Mouse (Mus musculus) hindbrain, embryonic 13.5 days (tissue): ENCODE measurements at regions not wholly inside any gene's neighbourhood (a gene's known extent, or its start where the extent isn't known, plus 50 kb on each side); places are given as distances from the start of the nearest gene placed in this dataset.

Experiments
- ATAC-seq: fragments of 200-750 bp; cut with Nextera tagmentation; 2 replicates; pipeline ENCODE4 v1.8.0; 2017; ENCODE audit warnings: moderate TSS enrichment; ENCODE audit not compliant: low FRiP score
- H3K27ac ChIP-seq: fragments of 300-500 bp; sonication (generic); 2 replicates; pipeline ENCODE4 v1.5.1; 2015; ENCODE audit warnings: inconsistent platforms, mild to moderate bottlenecking, moderate library complexity
- H3K27me3 ChIP-seq: fragments of 300-500 bp; sonication (generic); 2 replicates; pipeline ENCODE4 v1.6.1; 2015; ENCODE audit warnings: mild to moderate bottlenecking, inconsistent platforms
- H3K36me3 ChIP-seq: fragments of 300-500 bp; sonication (generic); 2 replicates; pipeline ENCODE4 v1.6.1; 2015; ENCODE audit warnings: mild to moderate bottlenecking, inconsistent platforms
- H3K4me1 ChIP-seq: fragments of 300-500 bp; sonication (generic); replicated peaks from 2 replicates; pipeline ENCODE4 v1.6.1; 2015; ENCODE audit warnings: inconsistent platforms
- H3K4me2 ChIP-seq: fragments of 300-500 bp; sonication (generic); 2 replicates; pipeline ENCODE4 v1.6.1; 2015; ENCODE audit warnings: inconsistent platforms, mild to moderate bottlenecking, moderate library complexity
- H3K4me3 ChIP-seq: fragments of 300-500 bp; sonication (generic); 2 replicates; pipeline ENCODE4 v1.5.1; 2015; ENCODE audit warnings: mild to moderate bottlenecking, inconsistent platforms
- H3K9ac ChIP-seq: fragments of 300-500 bp; sonication (generic); 2 replicates; pipeline ENCODE4 v1.6.1; 2015; ENCODE audit warnings: mild to moderate bottlenecking, inconsistent platforms
- H3K9me3 ChIP-seq: fragments of 300-500 bp; sonication (generic); 2 replicates; pipeline ENCODE4 v1.6.1; 2016; ENCODE audit warnings: inconsistent platforms
- WGBS: fragments of 180-500 bp; shearing (Covaris S2); methylation state at CpG from one replicate; pipeline ENCODE4 v1.1.7; 2015; 5-methylcytosine and 5-hydroxymethylcytosine counted together

DNA sequence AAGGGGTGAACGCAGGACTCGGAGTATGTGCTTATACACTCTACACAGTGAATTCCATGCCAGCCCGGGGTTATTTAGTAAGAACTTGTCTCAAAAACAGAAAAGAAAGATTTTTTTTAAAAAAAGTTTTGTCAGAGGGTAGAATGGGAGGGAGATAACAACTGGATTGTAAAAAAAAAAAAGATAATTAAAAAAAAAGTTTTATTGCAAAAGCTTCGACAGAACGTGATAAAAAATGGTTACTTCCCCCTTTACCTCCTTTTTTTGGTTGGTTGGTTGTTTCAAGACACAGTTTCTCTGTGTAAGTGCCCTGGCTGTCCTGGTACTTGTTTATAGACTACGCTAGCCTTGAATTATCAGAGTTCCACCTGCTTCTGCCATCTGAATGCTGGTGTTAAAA is 79.2 kb upstream of the Acsl1 start:
- Histone ChIP-seq H3K27me3 (no peaks in the 10 kb centered on the region), H3K4me2 (no peak overlapping the region), H3K4me1 (no peaks in the 10 kb centered on the region), H3K27ac (no peak overlapping the region), H3K9ac (no peak overlapping the region), H3K36me3 (no peaks in the 10 kb centered on the region), H3K9me3 (no peaks in the 10 kb centered on the region), H3K4me3 (no peak overlapping the region)
- no peak for ATAC-seq
- 90% methylated on average over 6 of the region's 6 CpGs for WGBS

DNA sequence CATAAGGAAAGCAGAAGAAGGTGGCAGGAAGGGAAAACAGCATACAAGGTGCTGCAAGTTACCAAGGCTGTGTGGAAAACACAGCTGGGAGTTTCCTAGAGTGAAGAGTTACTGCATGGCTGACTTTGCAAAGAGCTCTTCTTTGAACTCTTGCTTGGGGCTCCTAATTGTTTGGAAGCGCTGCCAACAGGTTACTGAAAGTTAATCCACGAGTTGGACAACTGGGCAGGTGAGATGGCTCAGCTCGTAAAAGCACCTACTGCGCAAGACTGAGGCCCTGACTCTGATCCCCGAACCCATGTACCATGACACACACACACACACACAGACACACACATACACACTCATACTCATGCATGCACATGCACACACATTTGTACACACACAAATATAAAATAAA is 77.5 kb upstream of the Acsl1 start:
- no peaks in the 10 kb centered on the region for H3K4me1 ChIP-seq
- no peak for ATAC-seq
- no peak overlapping the region for H3K4me3 ChIP-seq
- no peak overlapping the region for H3K27ac ChIP-seq
- no peak overlapping the region for H3K9ac ChIP-seq
- H3K4me2 ChIP-seq = no peak overlapping the region
- no peaks in the 10 kb centered on the region for H3K9me3 ChIP-seq
- WGBS = 95% methylated on average over 5 of the region's 5 CpGs
- H3K36me3 ChIP-seq = no peaks in the 10 kb centered on the region
- H3K27me3 ChIP-seq = no peaks in the 10 kb centered on the region

DNA sequence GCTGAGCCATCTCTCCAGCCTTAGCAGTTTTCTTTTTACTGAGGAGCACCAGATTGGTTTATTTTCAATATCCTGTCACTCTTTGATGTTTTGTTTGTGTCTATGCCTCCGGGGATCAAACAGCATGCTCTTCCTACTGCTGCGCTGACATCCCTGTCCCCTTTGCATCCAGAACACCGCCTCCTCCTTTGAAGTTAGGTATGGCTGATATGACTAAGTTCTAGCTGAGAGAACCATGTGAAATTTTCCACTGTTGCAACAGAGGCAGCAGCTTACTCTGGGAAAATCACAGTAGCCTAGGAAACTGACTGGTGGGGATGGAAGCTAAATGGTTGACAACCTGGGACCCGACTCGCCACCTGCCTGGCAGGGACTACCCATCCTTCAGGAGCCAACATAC is 76.1 kb upstream of the Acsl1 start:
- Histone ChIP-seq H3K4me1 (no peaks in the 10 kb centered on the region), H3K27me3 (no peaks in the 10 kb centered on the region), H3K4me3 (no peak overlapping the region), H3K36me3 (no peaks in the 10 kb centered on the region), H3K9ac (no peak overlapping the region), H3K4me2 (no peak overlapping the region), H3K27ac (no peak overlapping the region), H3K9me3 (no peaks in the 10 kb centered on the region)
- no peak for ATAC-seq
- 86% methylated on average over 5 of the region's 5 CpGs for WGBS

DNA sequence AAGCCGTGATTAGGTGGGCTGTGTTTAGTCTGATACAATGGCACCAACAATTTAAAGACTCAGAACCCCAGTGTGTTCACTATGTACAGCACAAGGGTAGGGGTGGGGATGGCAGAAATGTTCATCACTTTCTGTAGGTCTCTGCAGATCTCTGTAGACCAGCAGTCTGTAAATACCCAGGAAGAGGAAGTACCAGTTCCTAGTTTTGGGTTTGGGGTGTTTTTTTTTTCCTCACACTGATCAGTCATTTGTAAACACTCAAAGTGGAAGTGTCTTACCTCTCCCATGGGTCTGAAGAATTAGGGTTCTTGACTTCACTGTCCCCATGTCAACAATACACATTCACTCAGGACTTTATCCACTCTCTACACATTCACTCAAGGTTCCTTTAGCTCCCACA is 75.5 kb upstream of the Acsl1 start:
- 84% methylated on average over 1 of the region's 1 CpGs for WGBS

DNA sequence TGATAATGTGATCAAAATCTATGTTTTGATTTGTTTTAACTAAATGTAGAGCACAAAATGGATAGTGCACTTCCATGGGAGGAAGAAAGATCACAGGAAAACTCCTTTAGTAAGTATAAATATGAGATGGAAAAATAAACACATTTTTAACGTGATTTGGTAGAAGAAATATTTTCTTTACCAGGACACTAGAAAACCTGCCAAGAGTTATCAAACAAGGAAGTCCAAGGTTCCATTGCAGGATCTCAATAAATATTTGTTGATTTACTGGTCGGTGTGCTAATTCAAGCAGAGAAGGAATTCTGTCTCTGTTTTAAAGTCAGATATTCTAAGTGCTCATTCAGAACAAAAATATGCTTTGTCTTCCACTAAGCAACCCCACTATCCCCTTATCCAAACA is 73.8 kb upstream of the Acsl1 start:
- ATAC-seq = no peak
- Histone ChIP-seq H3K9me3 (no peaks in the 10 kb centered on the region), H3K4me1 (no peaks in the 10 kb centered on the region), H3K27me3 (no peaks in the 10 kb centered on the region), H3K4me2 (no peak overlapping the region), H3K9ac (no peak overlapping the region), H3K27ac (no peak overlapping the region), H3K36me3 (no peaks in the 10 kb centered on the region), H3K4me3 (no peak overlapping the region)
- 85% methylated on average over 2 of the region's 2 CpGs for WGBS

More for the DNA sequence above, 75.5 kb upstream of the Acsl1 start:
- ATAC-seq = no peak
- no peak overlapping the region for H3K9ac ChIP-seq
- H3K27ac ChIP-seq = no peak overlapping the region
- H3K9me3 ChIP-seq = no peaks in the 10 kb centered on the region
- no peak overlapping the region for H3K4me2 ChIP-seq
- H3K4me1 ChIP-seq = no peaks in the 10 kb centered on the region
- H3K4me3 ChIP-seq = no peak overlapping the region
- H3K27me3 ChIP-seq = no peaks in the 10 kb centered on the region
- H3K36me3 ChIP-seq = no peaks in the 10 kb centered on the region

DNA sequence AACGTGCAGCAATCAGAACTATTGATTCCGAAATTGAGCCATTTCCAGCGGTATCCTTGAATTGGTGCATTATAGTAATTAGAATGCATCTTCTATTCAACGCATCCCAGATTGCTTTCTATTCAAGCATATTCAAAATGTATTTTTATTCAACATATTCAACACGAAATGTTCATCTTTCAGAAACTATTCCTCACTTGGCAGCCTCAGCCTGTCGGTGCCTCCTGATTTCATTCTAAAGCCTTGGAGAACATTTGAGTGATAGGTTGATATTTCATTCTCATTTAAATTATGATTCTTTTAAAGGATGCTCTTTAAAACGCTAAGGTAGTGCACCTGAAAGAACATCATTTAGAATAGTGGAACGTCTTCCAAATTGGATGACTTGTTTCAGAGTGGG is 73.1 kb upstream of the Acsl1 start:
- ATAC-seq = no peak
- no peak overlapping the region for H3K9ac ChIP-seq
- no peak overlapping the region for H3K27ac ChIP-seq
- H3K4me3 ChIP-seq = no peak overlapping the region
- 84% methylated on average over 8 of the region's 8 CpGs for WGBS
- no peak overlapping the region for H3K4me2 ChIP-seq
- H3K36me3 ChIP-seq = no peaks in the 10 kb centered on the region
- H3K4me1 ChIP-seq = no peaks in the 10 kb centered on the region
- no peaks in the 10 kb centered on the region for H3K27me3 ChIP-seq
- no peaks in the 10 kb centered on the region for H3K9me3 ChIP-seq

DNA sequence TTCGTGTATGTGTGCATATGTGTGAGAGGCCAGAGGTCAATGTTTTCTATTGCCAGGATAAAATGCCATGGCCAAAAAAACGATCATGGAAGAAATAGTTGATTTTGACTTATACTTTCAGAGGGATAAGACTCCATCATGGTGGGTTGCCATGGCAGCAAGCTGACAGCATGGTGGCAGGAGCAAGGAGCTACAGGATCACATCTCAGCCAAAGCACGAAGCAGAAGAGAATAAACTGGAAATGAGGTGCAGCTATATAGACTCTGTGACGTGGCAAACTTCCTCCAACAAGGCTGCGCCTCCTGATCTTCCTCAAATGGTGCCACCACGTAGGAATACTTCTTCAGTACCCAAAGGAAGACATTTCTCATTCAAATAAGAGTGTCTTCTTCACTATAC is 70.2 kb upstream of the Acsl1 start:
- Histone ChIP-seq H3K4me2 (no peak overlapping the region), H3K9ac (no peak overlapping the region), H3K4me1 (no peaks in the 10 kb centered on the region), H3K27ac (no peak overlapping the region), H3K4me3 (no peak overlapping the region), H3K27me3 (no peaks in the 10 kb centered on the region), H3K9me3 (no peaks in the 10 kb centered on the region), H3K36me3 (no peaks in the 10 kb centered on the region)
- WGBS = 76% methylated on average over 6 of the region's 6 CpGs
- ATAC-seq = no peak

DNA sequence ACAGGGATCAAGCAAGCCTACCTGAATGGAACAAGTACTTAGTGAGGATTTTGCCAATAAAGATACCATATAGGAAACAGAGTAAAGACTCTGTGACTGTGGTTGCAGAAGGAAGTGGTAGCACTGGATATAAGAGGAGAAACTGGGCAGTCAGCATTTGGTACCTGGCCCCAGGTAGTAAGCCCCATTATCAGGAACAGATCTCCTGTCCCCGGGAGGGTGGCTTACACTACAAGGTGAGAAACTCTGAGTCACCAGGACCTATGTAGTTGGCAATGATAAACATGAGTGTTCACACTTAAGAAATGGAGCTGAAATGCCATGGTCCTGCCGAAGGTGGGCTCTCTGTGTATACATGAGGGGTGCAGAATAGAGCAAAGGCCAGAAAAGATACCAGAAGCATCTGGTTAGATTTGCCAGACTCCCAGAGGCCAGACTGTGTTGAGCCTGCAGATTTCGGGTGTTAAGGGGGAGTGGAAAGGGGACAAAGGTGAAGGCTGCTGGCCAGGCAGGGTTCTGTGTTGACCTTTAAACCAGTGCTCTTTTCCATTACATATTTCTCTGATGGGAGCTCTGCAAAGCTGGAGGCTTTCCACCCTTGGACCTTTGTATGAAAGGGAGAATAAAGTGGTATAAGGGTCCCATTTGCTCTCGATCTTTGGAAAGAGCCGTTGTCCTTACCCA is 66.8 kb upstream of the Acsl1 start:
- Histone ChIP-seq H3K4me3 (no peak overlapping the region), H3K9me3 (no peaks in the 10 kb centered on the region), H3K36me3 (no peaks in the 10 kb centered on the region), H3K27me3 (no peaks in the 10 kb centered on the region), H3K4me2 (no peak overlapping the region), H3K9ac (no peak overlapping the region), H3K4me1 (no peaks in the 10 kb centered on the region), H3K27ac (no peak overlapping the region)
- no peak for ATAC-seq
- WGBS = 87% methylated on average over 5 of the region's 5 CpGs

DNA sequence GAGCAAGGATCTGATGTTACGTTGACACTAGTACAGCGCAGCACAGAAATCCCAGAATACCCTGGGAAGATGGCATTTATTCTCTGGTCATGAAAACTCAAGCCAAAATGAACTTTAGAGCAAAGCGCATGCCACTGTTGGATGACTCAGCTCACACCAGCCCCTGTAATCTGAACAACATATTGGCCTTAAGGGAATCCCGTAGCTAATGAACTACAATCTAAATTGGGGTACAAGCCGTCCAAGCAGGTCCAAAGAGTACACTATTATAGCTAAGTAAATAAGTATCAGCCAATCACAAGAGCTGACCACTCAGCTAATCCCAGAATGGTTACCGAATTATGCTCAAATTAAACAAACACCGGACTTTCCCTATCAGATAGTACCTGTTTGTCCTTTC is 62.0 kb upstream of the Acsl1 start:
- Histone ChIP-seq H3K4me2 (no peak overlapping the region), H3K36me3 (no peaks in the 10 kb centered on the region), H3K27me3 (no peaks in the 10 kb centered on the region), H3K4me1 (no peaks in the 10 kb centered on the region), H3K4me3 (no peak overlapping the region), H3K27ac (no peak overlapping the region), H3K9me3 (peaks cover 6% of the 10 kb centered on the region; the same call in 1 of the 2 replicates), H3K9ac (no peak overlapping the region)
- WGBS = 95% methylated on average over 7 of the region's 7 CpGs
- ATAC-seq = no peak

DNA sequence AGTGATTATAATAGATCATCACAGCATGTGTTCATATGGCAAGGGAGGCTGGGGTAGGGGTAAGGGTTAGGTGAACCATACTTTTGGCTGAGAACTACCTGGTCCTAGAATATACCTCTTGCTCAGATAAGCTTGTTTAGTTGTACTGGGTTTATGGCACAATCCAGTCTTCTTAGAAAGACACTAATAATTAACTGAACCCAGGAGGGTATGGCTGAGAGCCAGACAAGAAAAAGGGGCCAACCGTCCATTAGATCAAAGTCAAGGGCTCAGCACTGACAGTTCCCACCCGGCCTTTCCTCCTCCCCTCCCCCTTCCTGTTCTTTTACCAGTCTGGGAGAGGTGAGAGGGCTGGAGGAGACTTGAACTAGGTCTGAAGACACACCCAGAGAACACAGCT is 61.5 kb upstream of the Acsl1 start:
- Histone ChIP-seq H3K4me2 (no peak overlapping the region), H3K9me3 (peaks cover 6% of the 10 kb centered on the region; the same call in 1 of the 2 replicates), H3K4me1 (no peaks in the 10 kb centered on the region), H3K4me3 (no peak overlapping the region), H3K27ac (no peak overlapping the region), H3K36me3 (no peaks in the 10 kb centered on the region), H3K27me3 (no peaks in the 10 kb centered on the region), H3K9ac (no peak overlapping the region)
- ATAC-seq = no peak
- WGBS = 56% methylated on average over 2 of the region's 2 CpGs

DNA sequence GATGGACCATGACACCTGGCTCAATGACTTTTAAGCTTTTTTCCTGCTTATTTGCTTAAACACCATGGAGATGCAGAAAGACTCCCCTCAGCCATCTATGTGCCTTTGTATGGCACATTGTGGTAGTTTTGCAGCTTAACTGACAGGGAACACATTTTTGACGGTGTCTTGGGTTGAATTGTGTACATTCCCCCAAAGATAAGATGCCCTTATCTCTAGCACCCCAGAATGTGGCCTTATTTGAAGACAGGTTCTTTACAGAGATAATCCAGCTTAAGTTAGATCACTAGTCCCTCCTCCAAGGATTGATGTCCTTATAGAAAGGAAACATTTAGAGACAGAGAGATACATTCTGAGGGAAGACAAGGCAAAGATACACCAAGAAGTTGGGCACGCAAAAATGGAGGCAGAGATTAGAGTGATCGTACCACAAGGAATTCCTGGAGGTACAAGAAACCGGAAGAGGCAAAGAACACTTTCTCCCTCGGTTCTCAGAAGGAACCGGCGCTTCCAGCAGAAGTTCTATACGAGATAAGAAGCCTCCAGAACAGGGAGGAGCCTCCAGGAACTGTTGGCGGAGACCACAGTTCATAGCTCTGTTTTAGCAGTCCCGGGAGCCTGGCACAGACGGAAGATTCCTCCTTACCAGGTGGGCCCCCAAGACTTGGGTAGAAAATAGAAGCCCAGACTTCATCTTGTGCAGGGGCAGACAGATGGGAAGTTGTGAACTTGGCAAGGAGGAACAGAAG is 58.8 kb upstream of the Acsl1 start:
- Histone ChIP-seq H3K27me3 (no peaks in the 10 kb centered on the region), H3K9ac (no peak overlapping the region), H3K4me3 (no peak overlapping the region), H3K9me3 (peaks cover 6% of the 10 kb centered on the region; the same call in 1 of the 2 replicates), H3K36me3 (no peaks in the 10 kb centered on the region), H3K4me2 (no peak overlapping the region), H3K27ac (no peak overlapping the region), H3K4me1 (no peaks in the 10 kb centered on the region)
- 89% methylated on average over 11 of the region's 11 CpGs for WGBS
- ATAC-seq = no peak

DNA sequence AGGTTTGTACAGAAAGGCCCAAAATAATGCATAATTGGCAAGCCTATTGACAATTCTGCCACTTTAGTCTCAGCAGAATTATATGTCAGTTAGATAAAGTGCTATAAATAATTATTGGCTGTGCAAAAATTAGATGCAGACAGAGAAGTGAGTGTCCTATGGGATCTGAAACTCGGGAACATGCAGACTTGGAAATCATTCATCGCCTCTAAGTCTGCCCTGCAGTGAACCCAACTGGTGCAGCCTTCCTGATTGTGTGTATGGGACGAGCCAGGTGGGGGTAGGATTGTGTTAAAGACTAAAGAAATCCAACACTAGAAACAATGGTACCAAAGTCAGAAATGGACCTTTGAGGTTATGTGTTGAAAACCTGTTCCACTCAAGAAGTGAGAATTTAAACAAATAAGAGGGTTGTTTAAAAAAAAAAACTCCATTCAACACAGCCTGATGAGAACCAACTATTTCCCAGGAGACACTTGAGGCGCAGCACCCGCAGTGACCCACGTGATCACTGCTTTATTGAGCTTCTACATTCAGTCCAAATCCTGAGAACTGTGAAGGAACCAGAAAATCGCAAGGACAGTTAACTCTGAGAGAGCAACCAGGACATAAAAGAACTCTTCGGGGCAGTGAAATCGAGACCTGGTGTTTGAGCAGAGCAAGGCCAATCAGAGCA is 57.4 kb upstream of the Acsl1 start:
- 84% methylated on average over 9 of the region's 9 CpGs for WGBS
- no peak for ATAC-seq
- no peaks in the 10 kb centered on the region for H3K36me3 ChIP-seq

More for the DNA sequence above, 57.4 kb upstream of the Acsl1 start:
- no peak overlapping the region for H3K4me3 ChIP-seq
- H3K27ac ChIP-seq = no peak overlapping the region
- H3K9ac ChIP-seq = no peak overlapping the region
- no peaks in the 10 kb centered on the region for H3K4me1 ChIP-seq
- H3K27me3 ChIP-seq = no peaks in the 10 kb centered on the region
- peaks cover 6% of the 10 kb centered on the region; the same call in 1 of the 2 replicates for H3K9me3 ChIP-seq
- no peak overlapping the region for H3K4me2 ChIP-seq
